Mouse (Mus musculus) left cerebral cortex, postnatal 36 days (tissue): Measurements from ENCODE around the gene Stx12. TPM values are rescaled to one million over a fixed set of nuclear protein-coding genes. Genes with fewer than 3 reads are reported as not detected.
A peak's percentile ranks its signal among the peaks of the same experiment; 100 is the strongest.

ENCODE experiments used
- DNase-seq, 2 experiments: peaks; one replicate each; pipeline ENCODE4 v3.0.0; 2021 to 2022; ENCODE audit warnings: low spot score in 2 of 2, mixed read lengths in 1 of 2
- intact Hi-C: fragments of 180-260 bp; cut with DNase I; formaldehyde crosslinking; loops from one replicate; pipeline ENCODE4 v1.15.1; 2025
- total RNA-seq, 2 experiments: library from RNA; stranded (reverse); gene quantifications; 2 replicates each; pipeline ENCODE4 v1.2.3; 2021

Gene Stx12
- total RNA-seq, 2 experiments from 2014 or later, result 96.5 to 101 TPM

DNA sequence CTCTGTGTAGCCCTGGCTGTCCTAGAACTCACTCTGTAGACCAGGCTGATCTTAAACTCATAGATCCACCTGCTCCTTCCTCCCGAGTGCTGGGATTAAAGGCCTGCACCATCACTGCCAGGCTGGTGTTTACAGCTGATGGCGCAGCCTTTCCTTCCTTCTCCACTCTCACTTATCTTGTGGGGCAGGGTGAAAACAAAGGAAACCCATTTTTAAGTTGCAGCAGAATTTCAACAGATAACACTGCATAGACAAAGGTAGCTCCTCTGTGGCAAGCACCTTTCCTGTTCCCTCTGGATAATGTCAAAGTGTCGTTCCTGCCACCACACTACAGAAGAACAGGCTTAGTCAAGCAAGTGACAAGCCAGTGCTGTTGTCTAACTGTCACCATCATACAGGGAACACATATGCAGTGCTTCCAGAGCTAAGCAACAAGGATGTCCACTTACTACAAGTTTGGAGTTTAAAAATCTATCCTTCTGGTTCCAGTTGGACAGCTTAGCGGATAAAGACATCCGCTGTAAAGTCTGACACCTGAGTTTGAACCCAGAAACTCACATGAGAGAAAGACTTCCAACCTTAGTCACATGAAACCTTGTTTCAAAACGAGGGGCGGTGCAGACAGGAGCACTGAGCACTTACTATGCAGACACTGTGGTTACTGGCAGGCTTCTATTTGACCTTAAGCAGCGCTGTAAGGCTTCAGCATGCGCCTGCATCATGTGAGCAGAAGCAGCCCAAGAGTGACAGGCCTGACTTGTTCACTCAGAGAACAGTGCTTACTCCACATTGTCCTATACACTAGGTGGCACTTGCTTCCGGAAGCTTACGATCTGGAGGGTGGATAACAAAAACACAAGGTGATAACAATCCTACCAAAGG lies 10.6 kb downstream of the Stx12 start:
- no peak for DNase-seq
- intact Hi-C loops, result no loop called here

DNA sequence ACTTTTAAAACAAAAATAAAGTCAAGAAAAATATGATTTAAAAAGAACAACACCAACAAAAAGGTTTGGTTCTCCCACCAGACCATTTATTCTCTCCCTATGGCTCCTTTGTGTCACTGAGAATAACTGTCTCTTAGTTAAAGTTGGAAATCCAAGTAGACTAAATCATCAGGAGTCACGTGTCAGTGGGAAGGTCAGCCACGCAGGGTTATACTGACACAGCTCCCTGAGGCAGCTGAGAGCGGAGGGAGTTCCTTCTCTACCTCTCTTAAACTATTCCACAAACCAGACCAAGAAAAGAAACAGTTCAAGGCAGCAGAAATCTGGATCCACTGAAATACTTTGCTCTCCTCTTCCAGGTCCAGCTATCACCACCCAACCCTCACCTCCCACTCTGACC lies 13.2 kb downstream of the Stx12 start:
- intact Hi-C loops, result no loop called here
- no peak for DNase-seq

DNA sequence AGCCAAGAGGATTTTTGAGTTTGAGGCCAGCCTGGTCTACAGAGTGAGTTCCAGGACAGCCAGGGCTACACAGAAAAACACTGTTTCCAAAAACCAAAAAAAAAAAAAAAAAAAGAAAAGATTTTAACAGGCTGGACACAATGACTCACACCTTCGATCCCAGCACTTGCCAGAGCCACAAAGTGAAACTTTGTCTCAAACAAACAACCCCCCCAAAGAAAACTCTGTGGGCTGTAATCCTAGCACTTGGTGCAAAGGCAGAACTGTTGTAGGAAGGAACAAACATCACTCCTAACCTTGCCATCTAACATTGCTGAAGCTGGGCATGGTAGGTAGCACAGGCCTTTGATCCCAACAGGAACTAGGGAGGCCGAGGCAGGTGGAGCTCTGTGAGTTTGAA lies 19.5 kb downstream of the Stx12 start:
- intact Hi-C loops, result no loop called here
- no peak for DNase-seq

DNA sequence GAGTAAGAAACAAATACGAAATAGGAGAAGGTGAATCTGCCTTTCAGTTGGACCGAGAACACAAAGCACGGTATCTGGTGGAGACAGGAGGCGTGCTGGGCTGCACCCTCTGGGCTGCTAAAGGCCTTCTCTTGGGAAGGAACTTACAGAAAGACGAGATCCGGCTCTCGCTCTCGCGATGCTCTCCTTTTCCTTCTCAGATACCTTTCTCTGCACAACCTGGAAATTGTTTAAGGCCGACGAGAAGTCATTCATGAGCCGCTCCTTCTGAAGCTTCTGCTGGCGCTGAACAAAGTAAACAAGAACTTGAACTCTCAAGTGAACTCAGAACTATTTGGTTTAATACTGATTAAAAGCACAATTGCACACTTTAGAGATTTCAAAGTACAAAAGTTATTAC lies 21.3 kb downstream of the Stx12 start:
- intact Hi-C loops, result no loop called here
- DNase-seq, result no peak

DNA sequence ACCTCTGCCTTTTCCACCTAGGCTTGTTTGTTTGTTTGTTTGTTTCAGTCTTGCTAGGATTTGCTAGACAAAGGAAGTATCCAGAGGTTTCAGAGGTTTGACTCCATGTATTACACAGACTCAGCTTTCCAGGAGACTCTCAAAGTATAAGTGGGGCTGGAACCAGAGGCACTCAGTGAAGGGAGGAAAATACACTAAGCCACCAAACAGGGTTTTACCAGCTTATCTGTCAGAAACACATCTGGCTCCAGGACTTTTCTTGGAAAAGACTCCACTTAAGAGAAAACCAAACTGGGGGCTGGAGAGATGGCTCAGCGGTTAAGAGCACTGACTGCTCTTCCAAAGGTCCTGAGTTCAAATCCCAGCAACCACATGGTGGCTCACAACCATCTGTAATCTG lies 23.4 kb downstream of the Stx12 start:
- no peak for DNase-seq
- intact Hi-C loops, result no loop called here

DNA sequence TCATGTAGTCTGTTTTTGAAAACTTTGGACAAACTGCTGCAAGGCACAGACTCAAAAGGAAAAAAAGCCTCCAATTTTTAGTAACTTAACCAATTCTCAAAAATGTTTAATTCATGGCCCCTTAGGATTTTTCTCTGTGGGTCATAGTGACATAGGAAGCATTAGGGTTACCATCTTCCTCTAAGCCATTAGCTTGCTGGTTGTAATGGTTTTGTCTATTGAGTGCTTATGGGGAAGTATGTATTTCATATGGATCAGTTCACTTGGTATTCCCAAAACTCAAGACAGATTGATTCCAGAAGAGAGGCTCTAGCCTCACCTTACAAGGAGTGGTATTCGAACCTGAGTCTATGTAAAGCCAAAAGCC lies 40.6 kb downstream of the Stx12 start:
- intact Hi-C loops, result loop anchor here (5.0 kb wide), 1 partner anchor 79 kb away; the partner anchor contains the start of gene Fam76a
- no peak for DNase-seq

DNA sequence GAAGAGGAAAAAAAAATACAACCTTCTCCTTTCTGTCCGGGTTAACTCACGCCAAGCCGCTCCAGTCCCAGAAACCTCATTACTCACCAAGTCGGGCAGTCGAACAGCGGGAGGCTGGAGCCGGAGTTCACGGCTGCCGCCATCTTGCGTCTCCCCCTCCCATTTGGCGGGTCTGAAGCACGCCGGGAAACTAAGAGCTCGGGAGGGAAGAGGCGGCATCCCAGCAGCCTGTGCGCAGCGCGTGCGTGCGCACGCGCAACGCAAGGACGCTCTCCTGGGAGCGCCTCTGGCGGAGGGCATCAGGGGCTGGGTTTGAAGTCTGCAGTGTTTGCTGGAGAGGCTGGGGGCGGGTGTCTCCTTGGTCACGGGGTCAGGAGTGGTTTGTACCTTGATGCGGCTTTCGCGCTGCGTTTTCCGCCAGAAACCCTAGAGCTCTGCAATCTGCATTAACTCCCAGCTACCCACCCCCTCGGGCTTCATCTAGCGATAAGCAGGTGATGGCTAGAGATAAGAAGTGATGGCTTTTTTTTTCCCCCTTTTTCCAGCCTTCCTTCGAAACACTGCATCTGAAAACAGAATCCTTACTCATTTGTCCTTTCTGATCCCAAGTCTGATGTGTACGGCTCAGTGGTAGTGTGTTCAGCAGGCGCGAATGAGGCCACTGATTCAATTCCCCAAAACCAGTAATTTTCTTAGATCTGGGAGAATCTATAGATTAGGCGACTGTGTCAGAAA lies 41.2 kb downstream of the Stx12 start, which contains the start of gene Ppp1r8:
Ppp1r8 (minus strand) TSS at position 200 of the 735 bp plus-strand sequence.
- intact Hi-C loops, result loop anchor here (5.0 kb wide), 1 partner anchor 79 kb away; the partner anchor contains the start of gene Fam76a
- peak; percentile 89 to 92 for DNase-seq

DNA sequence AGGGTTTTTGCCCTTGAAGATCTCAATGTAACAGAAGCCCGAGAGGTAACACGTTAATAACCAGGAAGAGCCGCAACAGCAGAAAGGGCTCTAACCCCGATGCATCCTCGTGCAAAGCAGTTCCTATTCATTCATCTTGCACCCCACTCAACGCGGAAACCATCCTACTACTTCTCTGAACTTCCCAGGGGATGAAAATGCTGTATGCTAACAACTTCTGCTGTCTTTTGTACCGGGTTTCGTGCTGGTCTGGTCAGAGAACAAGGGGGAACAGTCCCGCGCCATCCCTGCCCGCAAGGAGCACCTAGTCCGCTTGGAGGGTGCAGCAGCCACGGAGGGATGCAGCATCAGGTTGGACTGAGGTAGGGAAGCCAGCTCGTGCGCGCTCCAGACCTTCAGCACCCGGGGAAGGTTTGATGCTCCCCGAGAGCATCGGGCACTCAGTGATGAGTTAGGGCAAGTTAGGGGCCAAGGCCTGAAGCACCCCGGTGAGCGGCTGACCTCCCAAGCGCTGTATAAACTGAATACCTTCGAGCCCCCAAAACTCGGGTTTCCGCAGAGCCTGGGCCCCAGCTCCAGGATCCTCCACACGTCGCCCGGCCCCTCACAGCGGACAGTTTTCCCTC lies 41.9 kb downstream of the Stx12 start:
- intact Hi-C loops, result loop anchor here (5.0 kb wide), 1 partner anchor 80 kb away; the partner anchor contains the start of gene Fam76a
- peak; percentile 18 to 31 for DNase-seq

DNA sequence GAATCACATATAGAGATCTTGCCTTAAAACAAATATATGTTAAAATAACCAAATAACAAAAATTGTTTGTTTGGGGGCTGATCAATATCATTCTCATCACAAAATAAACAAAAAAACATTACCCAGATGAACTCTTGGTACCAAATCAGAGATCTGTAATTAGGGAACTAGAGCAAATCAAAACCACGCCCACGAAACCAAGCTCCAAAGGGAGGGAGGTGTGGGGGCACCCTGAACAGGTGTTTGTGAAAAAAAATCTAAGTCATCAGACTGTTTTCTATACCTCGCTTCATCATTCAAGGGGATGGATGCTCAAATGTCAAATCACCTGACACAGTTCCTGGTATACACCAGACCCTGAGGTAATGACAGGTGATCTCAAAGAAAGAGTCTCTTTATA lies 42.8 kb downstream of the Stx12 start:
- intact Hi-C loops, result loop anchor here (5.0 kb wide), 1 partner anchor 81 kb away; the partner anchor contains the start of gene Fam76a
- DNase-seq, result no peak

DNA sequence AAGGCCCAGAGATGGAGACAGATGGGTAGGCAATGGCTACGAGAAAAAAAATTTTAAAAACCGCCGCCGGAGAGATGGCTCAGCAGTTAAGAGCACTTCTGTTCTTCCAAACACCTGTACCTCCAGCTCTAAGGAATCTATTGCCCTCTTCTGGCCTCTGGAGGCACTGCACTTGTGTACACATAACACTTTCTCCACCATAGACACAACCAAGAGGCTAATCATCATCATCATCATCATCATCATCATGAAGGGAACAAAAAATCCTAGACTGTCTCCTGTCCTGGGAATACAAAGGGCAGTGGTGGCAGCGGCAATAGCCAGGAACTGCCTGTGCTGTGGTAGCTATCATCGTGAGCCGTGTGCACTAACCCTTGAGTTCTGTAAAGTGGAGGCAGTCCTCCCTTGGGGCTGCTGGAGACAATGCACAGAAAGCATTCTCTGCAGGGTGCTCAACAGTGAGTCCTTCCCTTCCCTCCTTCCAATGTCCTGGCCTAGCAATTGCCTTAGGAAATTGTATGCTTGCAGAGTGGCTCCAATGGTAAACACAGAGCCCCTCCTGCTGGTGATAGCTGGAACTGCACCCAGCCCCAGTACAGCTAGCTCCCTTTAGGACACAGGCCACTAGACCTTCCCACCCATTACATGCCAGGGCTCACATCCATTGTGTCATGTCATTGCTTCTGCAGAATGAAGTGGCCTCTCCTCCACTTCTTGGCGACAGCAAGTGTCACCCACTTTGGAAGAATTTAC lies 60.5 kb downstream of the Stx12 start:
- intact Hi-C loops, result loop anchor here (2.0 kb wide), 1 partner anchor 45 kb away; no protein-coding TSS in a partner anchor
- peak; percentile 59 to 66 for DNase-seq

DNA sequence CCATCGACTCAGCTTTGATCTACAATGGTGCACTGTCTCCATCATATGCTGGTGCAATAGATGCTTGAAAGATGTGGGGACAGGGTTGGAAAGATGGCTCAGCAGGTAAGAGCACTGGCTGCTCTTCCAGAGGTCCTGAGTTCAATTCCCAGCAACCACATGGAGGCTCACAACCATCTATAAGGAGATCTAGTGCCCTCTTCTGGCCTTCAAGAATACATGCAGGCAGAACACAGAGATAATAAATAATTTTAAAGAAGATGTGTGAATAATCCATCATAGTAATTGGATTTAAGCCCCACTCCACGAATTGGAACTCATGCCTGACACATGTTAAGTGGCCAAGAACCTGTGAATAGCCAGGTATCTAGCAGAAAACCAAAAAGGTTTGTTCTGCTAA lies 65.9 kb downstream of the Stx12 start:
- intact Hi-C loops, result no loop called here
- no peak for DNase-seq

DNA sequence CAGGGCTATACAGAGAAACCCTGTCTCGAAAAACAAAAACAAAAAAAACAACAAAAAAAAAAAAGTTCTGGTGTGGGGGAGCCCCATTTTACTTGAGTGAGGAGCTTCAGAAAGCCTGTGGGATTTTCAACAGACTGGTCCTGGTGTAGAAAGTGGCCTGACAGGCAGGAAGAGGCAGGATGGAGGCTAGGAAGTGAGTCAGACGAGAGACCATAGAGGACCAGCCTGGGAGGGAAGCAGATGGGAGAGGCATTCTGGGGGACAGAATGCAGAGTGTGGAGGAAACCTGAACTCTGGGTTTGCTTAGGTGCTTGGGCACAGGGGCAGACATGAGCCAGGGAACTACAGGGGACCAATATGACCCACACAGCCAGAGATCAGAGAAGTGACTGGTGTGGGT lies 67.5 kb downstream of the Stx12 start:
- no peak for DNase-seq
- intact Hi-C loops, result no loop called here

DNA sequence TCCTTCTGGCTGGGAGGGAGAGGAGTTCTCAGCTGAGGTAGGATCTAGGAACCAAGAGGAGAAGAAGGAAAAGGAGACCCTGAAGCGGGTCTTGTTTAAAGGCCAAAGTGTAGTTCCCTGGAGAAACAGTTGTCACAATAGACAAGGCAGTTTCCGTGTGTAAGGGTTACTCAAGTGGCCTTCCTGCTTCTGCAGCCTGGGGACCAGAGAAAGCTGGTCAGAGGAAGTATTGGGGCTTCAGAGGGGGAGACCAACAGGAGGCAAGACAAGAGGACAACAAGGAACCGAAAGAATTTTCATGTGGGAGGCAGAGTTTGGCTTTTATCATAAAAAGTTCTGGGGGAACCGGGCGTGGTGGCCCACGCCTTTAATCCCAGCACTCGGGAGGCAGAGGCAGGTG lies 67.9 kb downstream of the Stx12 start:
- DNase-seq, result no peak
- intact Hi-C loops, result no loop called here

DNA sequence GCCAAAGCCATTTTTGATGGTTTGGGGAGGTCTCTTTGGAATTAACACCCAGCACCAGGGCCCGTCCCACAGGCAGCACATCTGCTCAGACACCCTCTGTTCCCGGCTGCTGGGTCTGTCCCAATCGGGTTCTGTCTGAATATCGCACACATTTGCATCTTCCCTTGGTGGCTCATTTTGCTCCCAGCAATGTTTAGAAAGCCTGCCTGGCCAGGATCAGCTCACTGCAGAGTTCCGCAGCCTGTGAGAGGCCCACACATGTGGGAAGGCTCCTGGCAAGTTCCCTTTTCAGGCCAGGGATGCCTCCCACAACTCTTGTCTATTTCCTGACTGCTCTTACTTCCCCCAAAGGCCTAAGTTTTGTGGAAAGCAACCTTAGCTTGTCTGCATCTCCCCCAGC lies 74.7 kb downstream of the Stx12 start:
- intact Hi-C loops, result no loop called here
- peak; percentile 70 to 80 for DNase-seq

DNA sequence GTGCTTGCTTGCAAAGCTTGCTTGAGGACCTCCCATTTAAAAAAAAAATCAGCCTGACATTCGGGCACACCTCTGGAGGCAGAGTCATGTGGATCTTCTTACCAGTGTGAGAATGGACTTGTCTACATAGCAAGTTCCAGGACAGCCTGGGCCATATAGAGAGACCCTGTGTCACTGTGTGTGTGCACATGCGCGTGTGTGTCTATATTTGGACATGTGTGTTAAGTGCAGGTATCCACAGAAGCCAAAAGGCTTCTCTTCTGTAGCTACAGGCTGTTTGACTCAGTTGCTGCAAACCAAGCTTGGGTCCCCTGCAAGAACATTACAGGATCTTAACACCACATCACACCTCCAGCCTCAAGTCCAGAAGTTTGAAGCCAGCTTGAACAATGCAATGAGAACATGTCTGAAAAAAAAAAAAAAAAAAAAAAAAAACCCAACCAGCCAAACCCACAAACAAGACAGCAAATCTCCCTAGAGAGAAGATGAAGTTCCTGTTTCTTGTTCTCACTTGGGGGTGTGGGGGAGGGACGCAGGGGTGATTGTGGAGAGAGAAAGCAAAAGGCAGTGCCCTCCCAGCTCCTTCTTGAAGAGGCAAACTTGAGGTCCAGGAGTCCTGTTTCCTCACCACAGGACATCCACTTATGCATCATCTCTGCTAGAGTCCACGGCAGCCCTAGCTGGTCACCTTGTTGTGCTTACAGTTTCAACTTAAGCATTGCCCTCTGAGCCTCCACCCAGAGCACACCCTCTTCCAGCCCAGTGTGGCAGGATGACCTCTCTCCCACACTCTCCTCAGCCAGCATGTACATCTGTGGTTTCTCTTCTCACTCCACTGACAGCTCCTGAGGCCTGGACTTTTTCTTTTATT lies 76.3 kb downstream of the Stx12 start:
- intact Hi-C loops, result no loop called here
- no peak for DNase-seq

DNA sequence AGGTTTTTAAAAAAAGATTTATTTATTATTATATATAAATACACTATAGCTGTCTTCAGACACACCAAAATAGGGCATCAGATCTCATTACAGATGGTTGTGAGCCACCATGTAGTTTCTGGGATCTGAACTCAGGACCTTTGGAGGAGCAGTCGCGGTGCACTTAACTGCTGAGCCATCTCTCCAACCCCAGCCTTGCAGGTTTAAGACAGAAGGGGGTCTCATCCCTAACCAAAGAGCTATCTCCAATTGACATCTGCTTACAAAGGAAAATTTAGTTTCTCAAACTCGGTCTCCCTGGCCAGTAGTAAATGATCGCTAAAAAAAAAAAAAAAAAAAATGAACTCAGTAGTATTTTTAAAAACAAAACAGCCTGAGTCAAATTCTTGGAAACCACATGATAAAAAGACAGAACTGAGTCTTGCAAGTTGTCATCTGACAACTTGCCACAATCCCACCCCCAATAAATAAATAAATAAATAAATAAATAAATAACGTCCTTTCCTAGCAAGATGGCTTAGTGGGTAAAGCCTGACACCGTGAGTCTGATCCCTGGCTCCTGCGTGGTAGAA lies 77.6 kb downstream of the Stx12 start:
- intact Hi-C loops, result no loop called here
- DNase-seq, result no peak

DNA sequence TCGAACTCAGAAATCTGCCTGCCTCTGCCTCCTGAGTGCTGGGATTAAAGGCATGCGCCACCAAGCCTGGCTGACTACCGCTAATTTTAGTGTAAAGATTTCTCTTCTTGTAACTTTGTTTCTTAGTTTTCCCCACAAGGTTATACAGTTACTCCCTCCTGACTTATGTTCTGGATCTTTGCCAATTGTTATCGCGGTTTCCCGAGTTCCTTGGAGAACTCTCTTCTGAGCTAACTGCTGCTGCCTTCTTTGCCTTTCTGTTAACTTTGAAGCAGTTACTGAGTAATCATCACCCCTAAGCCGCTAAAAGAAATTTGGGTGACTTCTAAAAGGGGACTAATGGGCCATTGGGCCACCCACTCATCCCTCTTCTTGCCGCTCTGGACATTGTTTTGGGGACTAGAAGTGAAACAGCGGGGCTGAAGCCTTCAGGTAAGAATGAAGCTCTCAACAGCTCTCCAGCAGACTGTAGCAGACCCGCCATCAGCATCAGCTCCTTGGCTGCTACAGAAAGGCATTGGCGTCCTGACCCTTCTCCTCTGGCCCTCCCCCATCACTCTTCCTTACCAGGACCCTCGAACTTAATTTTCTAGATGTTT lies 78.6 kb downstream of the Stx12 start:
- intact Hi-C loops, result no loop called here
- DNase-seq, result no peak

DNA sequence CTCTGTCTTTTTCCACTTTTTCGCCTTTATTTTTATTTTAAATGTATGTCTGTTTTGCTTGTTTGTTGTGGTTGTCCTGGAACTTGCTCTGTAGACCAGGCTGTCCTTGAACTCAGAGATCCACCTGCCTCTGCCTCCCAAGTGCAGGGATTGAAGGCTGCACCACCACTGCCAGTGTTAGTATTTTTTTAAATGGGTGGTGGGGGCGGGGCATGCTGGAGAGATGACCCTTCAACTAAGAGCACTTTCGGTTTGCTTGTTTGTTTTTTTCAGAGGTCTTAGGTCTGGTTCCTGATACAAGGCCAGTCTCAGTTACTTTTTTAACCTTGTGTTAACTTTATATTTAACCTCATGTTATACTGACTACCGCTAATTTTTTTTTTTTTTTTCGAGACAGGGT lies 79.2 kb downstream of the Stx12 start:
- no peak for DNase-seq
- intact Hi-C loops, result no loop called here
